Mouse (Mus musculus) bone marrow, adult 2 months (tissue): Measurements from ENCODE around the gene Etfb. TPM values are rescaled to one million over a fixed set of nuclear protein-coding genes. Genes with fewer than 3 reads are reported as not detected.

ENCODE experiments used
- H3K27ac ChIP-seq: fragments of 200-500 bp; 2 replicates; pipeline ENCODE4 v1.5.1; 2012; ENCODE audit warnings: low read depth, mild to moderate bottlenecking, control low read depth, inconsistent platforms, low read length; ENCODE audit not compliant: control insufficient read depth, poor library complexity, insufficient read depth
- H3K4me1 ChIP-seq: fragments of 200-500 bp; 2 replicates; pipeline ENCODE4 v1.6.1; 2011; ENCODE audit warnings: low read length; ENCODE audit not compliant: control insufficient read depth, insufficient read depth
- H3K4me3 ChIP-seq: fragments of 200-500 bp; replicated peaks from 2 replicates; pipeline ENCODE3; 2011; ENCODE audit warnings: mild to moderate bottlenecking, low read depth, low read length, control low read depth; ENCODE audit not compliant: control insufficient read depth
- CTCF ChIP-seq: fragments of 200-500 bp; IDR thresholded peaks from 2 replicates; pipeline ENCODE4 v1.5.1; 2011; ENCODE audit warnings: low read length, control low read depth; ENCODE audit not compliant: control insufficient read depth, insufficient read depth
- POLR2A ChIP-seq: fragments of 200-500 bp; IDR thresholded peaks from 2 replicates; pipeline ENCODE4 v1.6.1; 2011; ENCODE audit warnings: low read depth, mild to moderate bottlenecking, control low read depth, low read length, borderline replicate concordance; ENCODE audit not compliant: control insufficient read depth
- WGBS: fragments of 180-500 bp; shearing (Covaris S2); methylation state at CpG from one replicate; pipeline ENCODE4 v1.1.7; 2018; 5-methylcytosine and 5-hydroxymethylcytosine counted together
- polyA plus RNA-seq: library from polyadenylated mRNA; stranded (reverse); fragments of >200 nt; gene quantifications from 2 replicates; pipeline ENCODE4 v1.2.4, GENCODE M21; 2011; ENCODE audit warnings: low replicate concordance; ENCODE audit not compliant: missing spikeins, insufficient read depth, insufficient read length

The Etfb gene
- polyA plus RNA-seq, 1 experiment: 240 TPM

- 61% methylated on average over 3 of the region's 3 CpGs for whole genome bisulfite sequencing
- TF ChIP-seq CTCF (no peak), POLR2A (no peak)
- Histone ChIP-seq H3K4me1 (no peaks in the 10 kb centered on the region), H3K27ac (no peak overlapping the region), H3K4me3 (no peak overlapping the region)
These were observed 37.3 kb downstream of the Etfb start for GRCm38 (mm10) chr7:43481191-43481590.

DNA sequence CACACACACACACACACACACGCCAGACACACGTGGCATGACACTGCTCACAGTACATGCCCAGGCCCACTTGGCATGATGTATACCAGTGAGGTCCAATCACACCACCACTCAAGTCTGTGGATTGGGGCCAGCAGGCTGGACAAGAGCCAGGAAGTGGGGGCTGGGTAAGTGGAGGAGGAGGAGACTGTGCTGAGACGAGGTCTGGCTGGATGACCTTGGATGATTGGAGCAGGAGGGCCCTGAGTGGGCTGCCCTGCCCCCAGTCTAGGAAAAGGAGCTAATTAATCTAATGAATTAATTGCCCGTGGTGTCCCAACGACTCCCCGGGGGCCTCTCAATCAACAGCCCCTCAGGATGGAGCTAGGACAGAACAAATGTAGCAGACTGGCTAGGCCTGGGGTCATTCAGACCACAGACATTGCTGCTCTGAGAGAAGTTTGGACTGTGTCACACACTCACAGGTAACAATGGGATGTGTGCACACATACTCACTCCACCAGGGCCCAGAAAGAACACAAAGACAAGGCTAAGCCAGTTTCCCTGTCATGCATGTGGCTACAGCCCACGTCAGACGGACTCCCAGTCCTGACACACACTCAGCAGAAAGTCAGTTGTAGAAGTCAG lies 38.3 kb downstream of the Etfb start:
- WGBS: 68% methylated on average over 8 of the region's 8 CpGs
- Histone ChIP-seq H3K4me1 (no peaks in the 10 kb centered on the region), H3K27ac (no peak overlapping the region), H3K4me3 (no peak overlapping the region)
- TF ChIP-seq POLR2A (no peak), CTCF (no peak)

DNA sequence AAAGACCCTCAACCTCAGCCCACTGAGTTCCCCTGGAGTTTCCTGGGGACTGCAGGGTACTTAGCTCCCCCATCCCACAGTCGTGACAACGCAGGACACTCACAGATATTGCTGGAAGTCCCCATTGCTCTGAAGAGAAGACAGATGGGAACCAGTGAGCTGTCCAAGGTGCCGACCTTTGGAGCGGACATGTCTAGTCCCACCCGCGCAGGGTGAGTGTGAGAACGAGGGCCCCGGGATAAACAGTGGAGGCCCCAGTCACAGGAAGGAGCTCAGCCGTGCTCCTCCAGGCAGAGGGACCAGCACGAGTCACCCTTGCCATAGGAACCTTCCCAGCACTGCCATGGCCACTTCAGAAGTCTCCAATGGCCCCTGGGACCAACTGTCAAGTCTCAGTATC lies 39.4 kb downstream of the Etfb start:
- TF ChIP-seq POLR2A: no peak
- no peak for TF ChIP-seq CTCF
- WGBS: 14% methylated on average over 10 of the region's 10 CpGs
- H3K4me1 ChIP-seq: no peaks in the 10 kb centered on the region
- H3K27ac ChIP-seq: no peak overlapping the region
- no peak overlapping the region for H3K4me3 ChIP-seq

DNA sequence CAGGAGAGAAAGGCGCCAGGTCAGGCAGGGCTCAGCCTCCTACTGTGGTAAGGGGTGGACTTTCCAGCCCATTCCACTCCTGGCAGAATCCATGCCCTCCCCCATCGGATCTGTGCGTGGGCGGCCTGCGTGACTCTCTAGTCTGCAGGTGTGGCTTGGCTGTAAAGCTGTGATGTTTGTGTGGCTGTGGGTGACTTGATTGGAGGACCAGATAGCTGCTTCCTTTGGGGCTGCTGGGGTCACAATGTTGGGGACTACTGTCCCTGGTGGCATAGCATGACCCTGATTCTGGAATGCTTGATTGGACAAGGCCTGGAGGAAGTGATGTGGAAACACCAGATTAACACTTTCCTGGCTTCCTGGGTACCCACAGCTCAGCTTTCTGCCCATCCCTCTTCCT lies 44.8 kb downstream of the Etfb start:
- TF ChIP-seq CTCF: no peak
- no peak for TF ChIP-seq POLR2A
- 40% methylated on average over 5 of the region's 5 CpGs for WGBS
- Histone ChIP-seq H3K27ac (no peak overlapping the region), H3K4me3 (no peak overlapping the region), H3K4me1 (no peaks in the 10 kb centered on the region; the same call in 1 of the 2 replicates)

- no peak within 1 kb of the TSS for H3K4me3 ChIP-seq
- TF ChIP-seq CTCF: no peak
- no peak within 1 kb of the TSS for H3K27ac ChIP-seq
- 3% methylated on average over 21 of the region's 41 CpGs for whole genome bisulfite sequencing
- H3K4me1 ChIP-seq: no peaks in the 10 kb centered on the region; the same call in 1 of the 2 replicates
These were observed 45.8 kb downstream of the Etfb start, which contains the start of gene Iglon5 for GRCm38 (mm10) chr7:43489631-43490125. Gene Iglon5, minus strand, starts transcription at chr7:43490075.

DNA sequence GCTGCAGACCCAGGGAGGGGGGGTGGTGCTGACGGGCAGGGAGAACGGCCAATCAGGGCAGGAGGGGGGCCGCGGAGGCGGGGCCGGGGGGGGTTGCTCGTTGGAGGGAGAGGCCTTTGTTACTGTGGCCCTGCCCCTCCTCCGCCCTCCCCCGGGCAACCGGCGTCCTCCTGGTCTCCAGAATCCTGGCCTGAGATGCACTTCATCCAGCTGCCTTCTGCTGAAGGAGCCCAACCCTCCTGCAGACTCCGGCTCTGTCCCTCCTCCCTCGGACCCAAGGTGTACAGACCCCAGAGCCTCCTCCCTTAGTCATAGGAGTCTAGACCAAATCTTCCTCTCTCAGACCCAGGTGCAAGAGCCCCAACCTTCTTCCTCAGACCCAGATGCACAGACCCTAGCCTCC lies 46.3 kb downstream of the Etfb start:
- 3% methylated on average over 12 of the region's 13 CpGs for WGBS
- no peak overlapping the region for H3K27ac ChIP-seq
- TF ChIP-seq POLR2A: no peak
- no peak for TF ChIP-seq CTCF
- no peaks in the 10 kb centered on the region; the same call in 1 of the 2 replicates for H3K4me1 ChIP-seq
- H3K4me3 ChIP-seq: no peak overlapping the region

- Histone ChIP-seq H3K4me3 (no peak overlapping the region), H3K4me1 (no peaks in the 10 kb centered on the region; the same call in 1 of the 2 replicates), H3K27ac (no peak overlapping the region)
- WGBS: 59% methylated on average over 9 of the region's 9 CpGs
- no peak for TF ChIP-seq CTCF
These were observed 47.0 kb downstream of the Etfb start for GRCm38 (mm10) chr7:43490861-43491260.

DNA sequence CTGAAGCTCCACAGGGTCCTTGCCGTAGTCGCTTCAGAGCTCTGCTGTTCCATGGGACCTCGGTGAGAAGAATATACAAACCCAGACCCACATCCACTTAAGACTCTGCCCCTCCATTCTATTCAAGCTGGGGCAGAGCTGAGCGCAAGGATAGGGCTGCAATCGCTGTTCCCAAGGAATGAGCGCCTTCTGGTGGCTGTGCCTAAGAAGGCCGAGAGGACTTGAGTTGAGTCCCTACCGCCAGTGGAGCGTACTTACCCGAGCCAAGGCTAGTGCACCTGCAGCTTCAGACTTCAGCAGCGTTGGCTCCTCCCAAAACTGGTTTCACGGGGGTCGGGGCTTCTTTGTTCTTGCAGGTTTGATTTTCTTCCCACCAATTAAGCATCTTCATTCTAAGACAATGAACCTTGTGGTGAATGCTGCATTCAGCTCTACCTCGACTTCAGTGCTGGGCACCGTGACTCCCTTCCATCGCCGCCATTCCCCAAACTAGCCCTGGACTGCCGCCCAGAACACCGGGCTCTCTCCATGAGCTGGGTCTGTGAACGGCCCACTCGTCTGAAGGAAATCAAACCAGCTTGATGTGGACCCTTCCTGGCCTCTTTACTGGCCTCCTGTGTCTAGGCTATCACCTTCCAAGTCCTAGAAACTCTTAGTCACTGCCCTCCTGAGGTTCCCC lies 51.6 kb downstream of the Etfb start:
- Histone ChIP-seq H3K4me3 (no peak overlapping the region), H3K27ac (no peak overlapping the region), H3K4me1 (no peaks in the 10 kb centered on the region)
- no peak for TF ChIP-seq POLR2A
- TF ChIP-seq CTCF: peak; percentile 51
- WGBS: 19% methylated on average over 21 of the region's 21 CpGs

Other genes with a start within 250 kb of the Etfb start
- gene Zfp715, start 130.8 kb upstream of the Etfb start, polyA plus RNA-seq: 3.4 and 17.7 TPM in 2 replicates
- 0.75 and 3.3 TPM in 2 replicates for gene Siglecf, start 92.7 kb upstream of the Etfb start, polyA plus RNA-seq
- gene Siglecg, start 35.9 kb upstream of the Etfb start, polyA plus RNA-seq: 33.1 and 73.3 TPM in 2 replicates
- gene Lim2, start 16.4 kb upstream of the Etfb start, polyA plus RNA-seq: 1.9 and 2.1 TPM in 2 replicates
- 18.5 and 43.6 TPM in 2 replicates for gene Nkg7, start 7.0 kb upstream of the Etfb start, polyA plus RNA-seq
- gene Cldnd2, start 3.3 kb upstream of the Etfb start, polyA plus RNA-seq: 2.0 and 4.7 TPM in 2 replicates
- gene Gm45233, start within 50 bp of the Etfb start, polyA plus RNA-seq: not detected in 2 replicates
- 1.9 and 5.7 TPM in 2 replicates for gene Vsig10l, start 19.1 kb downstream of the Etfb start, polyA plus RNA-seq
- gene Iglon5, start 46.0 kb downstream of the Etfb start, polyA plus RNA-seq: not detected in 2 replicates
- gene 4931406B18Rik, start 61.9 kb downstream of the Etfb start, polyA plus RNA-seq: 0.85 TPM in 1 of 2 replicates, not detected in the other
- gene Cd33, start 100.3 kb downstream of the Etfb start, polyA plus RNA-seq: 14.2 and 48.4 TPM in 2 replicates
- 1.3 and 2.9 TPM in 2 replicates for gene Zfp658, start 118.2 kb downstream of the Etfb start, polyA plus RNA-seq
- 1.7 TPM in 2 replicates for gene Zfp719, start 135.5 kb downstream of the Etfb start, polyA plus RNA-seq
- 1.6 TPM in 1 of 2 replicates, not detected in the other for gene Zfp819, start 163.1 kb downstream of the Etfb start, polyA plus RNA-seq
- not detected in 2 replicates for gene Ceacam18, start 190.6 kb downstream of the Etfb start, polyA plus RNA-seq
- 14.5 and 24.2 TPM in 2 replicates for gene Siglece, start 216.1 kb downstream of the Etfb start, polyA plus RNA-seq
- gene Ctu1, start 227.9 kb downstream of the Etfb start, polyA plus RNA-seq: 2.4 and 3.6 TPM in 2 replicates
- gene Klk14, start 246.3 kb downstream of the Etfb start, polyA plus RNA-seq: not detected in 2 replicates